Mouse (Mus musculus): ENCODE measurements at regions not wholly inside any gene's neighbourhood (a gene's known extent, or its start where the extent isn't known, plus 50 kb on each side); places are given as distances from the start of the nearest gene placed in this dataset.

DNA sequence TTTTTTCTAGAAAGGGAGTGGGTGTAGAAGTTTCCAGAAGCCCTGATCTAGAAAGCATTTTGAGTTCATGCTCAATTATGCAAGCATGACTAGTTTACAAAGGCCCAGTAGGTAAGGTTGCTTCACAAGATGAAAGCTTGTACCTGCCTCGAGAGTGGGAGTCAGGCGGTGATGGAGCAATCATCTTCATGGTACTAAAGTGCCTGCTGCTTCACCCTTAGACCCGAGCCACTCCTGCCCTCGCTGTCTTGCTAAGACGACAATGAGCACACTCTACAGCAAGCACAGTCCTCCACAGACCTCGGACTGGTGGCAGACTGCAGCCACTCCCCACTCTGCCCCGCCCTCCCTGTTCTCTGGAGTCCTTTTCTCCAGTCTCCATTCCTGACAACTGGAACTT, 308.3 kb downstream of the Etnk1 start:
- TF ChIP-seq POLR2A (IDR thresholded peaks at IDR 0.05; ENCODE audit: low read depth, low read length) (no peak), E2F4 (IDR thresholded peaks at IDR 0.05; ENCODE audit: insufficient replicate concordance, low read depth, low read length) (no peak), MAFK (IDR thresholded peaks at IDR 0.05; ENCODE audit: insufficient replicate concordance, low read length) (no peak), CTCF (conservative IDR thresholded peaks at IDR 0.05 in 1 of 2, IDR thresholded peaks at IDR 0.05 in 1 of 2; ENCODE audit: low read depth in 2 of 2, low read length in 2 of 2) (no peak), RAD21 (IDR thresholded peaks at IDR 0.05; ENCODE audit: low read depth, low read length) (no peak), ZC3H11A (IDR thresholded peaks at IDR 0.05; ENCODE audit: low read depth, low read length) (no peak), POLR2AphosphoS2 (IDR thresholded peaks at IDR 0.05; ENCODE audit: low read depth, low read length) (no peak)

Data from CH12.LX (cell line).